Mouse (Mus musculus): ENCODE measurements around the gene Zfp414. TPM values are rescaled to one million over a fixed set of nuclear protein-coding genes. Genes with fewer than 3 reads are reported as not detected.

Zfp414 gene
- total and polyA plus RNA-seq, 2 experiments from 2014 or later, result 65.1 to 70.9 TPM

DNA sequence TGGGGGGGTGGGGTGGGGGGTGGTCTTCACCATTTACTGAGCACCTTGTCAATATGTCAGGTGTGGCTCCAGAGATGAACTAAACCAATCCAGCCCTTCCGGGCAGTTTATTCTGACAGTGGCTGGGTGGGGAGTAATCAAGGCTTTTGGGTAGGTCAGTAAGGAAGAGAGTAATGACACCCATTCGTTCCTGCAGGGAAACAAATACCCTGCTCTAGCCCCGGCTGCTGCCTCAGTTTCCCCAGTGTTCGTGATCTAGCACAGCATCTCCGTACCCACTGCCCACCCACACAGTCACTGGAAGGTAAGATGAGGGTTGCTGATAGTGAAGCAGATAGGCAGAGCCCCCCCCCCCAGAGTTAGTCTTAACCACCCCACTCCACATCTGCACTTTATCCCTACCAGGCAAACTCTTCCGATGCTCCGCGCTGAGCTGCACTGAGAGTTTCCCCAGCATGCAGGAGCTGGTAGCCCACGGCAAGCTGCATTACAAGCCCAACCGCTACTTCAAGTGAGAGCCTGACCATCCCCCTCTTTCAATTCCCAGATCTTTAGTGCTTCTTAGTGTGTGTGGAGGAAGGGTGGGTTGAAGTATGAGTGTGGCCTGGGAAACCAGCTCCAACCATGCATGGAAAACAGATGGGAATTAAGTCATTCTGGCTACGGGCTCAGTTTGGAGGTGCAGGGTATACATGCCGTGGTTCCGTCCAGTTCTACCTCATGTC is 1.4 kb downstream of the Zfp414 start:
- Histone ChIP-seq H3K4me1 (ENCODE audit: insufficient read depth, low read length) (peaks cover 19% of the 10 kb centered on the region; the same call in 1 of the 2 replicates), H3K4me2 (ENCODE audit: low read depth, low read length) (peak overlapping the region; percentile 88; the same call in 1 of the 2 replicates), H3K36me3 (ENCODE audit: insufficient read depth, low read length) (no peaks in the 10 kb centered on the region), H3K9ac (replicated peaks; ENCODE audit: low read length) (no peak overlapping the region), H3K9me3 (ENCODE audit: low read length) (no peaks in the 10 kb centered on the region), H3K4me3 (ENCODE audit: low read length) (no peak overlapping the region), H3K27me3 (ENCODE audit: insufficient read depth, low read length) (no peaks in the 10 kb centered on the region), H3K27ac (peak overlapping the region; percentile 41; the same call in 1 of the 2 replicates)
- ATAC-seq, result no peak
- no peak for DNase-seq (ENCODE audit: low spot score)
- TF ChIP-seq CTCF (IDR thresholded peaks at IDR 0.05; ENCODE audit: low read depth), result no peak
- WGBS, result 80% methylated on average over 13 of the region's 13 CpGs

DNA sequence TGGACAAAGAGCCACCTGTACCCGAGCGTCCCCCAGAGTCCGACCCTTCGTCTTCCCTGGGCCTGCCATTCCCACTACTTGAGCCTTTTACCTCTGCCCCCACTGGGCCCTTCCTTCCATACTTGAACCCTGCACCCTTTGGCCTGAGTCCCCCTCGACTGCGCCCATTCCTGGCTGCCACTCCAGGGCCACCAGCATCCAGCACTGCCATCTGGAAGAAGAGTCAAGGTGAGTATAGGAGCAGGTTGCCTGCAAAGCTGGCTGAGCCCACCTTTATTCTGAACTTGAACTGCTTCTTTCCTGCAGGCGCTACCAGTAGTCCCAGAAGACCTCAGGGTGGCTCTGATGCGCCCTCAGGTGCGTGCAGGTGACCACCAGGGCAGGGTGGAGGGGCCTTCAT is 2.3 kb downstream of the Zfp414 start:
- H3K9ac ChIP-seq (replicated peaks; ENCODE audit: low read length), result no peak overlapping the region
- 92% methylated on average over 9 of the region's 9 CpGs for WGBS
- DNase-seq (ENCODE audit: low spot score) (no peak), ATAC-seq (no peak)
- H3K4me1 ChIP-seq (ENCODE audit: insufficient read depth, low read length), result peaks cover 19% of the 10 kb centered on the region; the same call in 1 of the 2 replicates
- H3K9me3 ChIP-seq (ENCODE audit: low read length), result no peaks in the 10 kb centered on the region
- H3K4me2 ChIP-seq (ENCODE audit: low read depth, low read length), result no peak overlapping the region
- TF ChIP-seq CTCF (IDR thresholded peaks at IDR 0.05; ENCODE audit: low read depth), result no peak
- H3K27ac ChIP-seq, result peak overlapping the region; percentile 60
- no peak overlapping the region for H3K4me3 ChIP-seq (ENCODE audit: low read length)
- H3K27me3 ChIP-seq (ENCODE audit: insufficient read depth, low read length), result no peaks in the 10 kb centered on the region
- H3K36me3 ChIP-seq (ENCODE audit: insufficient read depth, low read length), result no peaks in the 10 kb centered on the region

DNA sequence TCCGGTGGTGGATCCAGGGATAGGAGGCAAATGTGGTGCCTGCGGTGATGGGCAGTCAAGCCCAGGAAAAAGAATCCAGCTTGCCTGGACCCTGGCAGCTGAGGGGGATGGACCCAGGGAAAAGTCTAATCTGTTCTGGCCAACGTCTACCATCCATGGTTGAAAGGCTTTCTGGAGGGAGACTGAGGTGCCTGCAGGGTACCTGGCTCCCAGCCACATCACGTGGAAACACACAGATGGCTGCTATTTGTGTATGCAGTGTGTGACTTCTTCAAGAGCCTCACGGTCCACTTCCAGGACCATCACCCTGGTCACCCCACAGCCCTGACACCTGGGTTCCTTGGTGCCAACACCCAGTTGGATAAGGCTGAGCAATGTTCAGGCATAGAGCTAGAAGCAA is 2.9 kb downstream of the Zfp414 start:
- no peak overlapping the region for H3K4me3 ChIP-seq (ENCODE audit: low read length)
- no peaks in the 10 kb centered on the region for H3K27me3 ChIP-seq (ENCODE audit: insufficient read depth, low read length)
- no peaks in the 10 kb centered on the region for H3K36me3 ChIP-seq (ENCODE audit: insufficient read depth, low read length)
- DNase-seq (ENCODE audit: low spot score) (peak; percentile 77), ATAC-seq (peak; percentile 15; the same call in 1 of the 2 replicates)
- peaks cover 19% of the 10 kb centered on the region; the same call in 1 of the 2 replicates for H3K4me1 ChIP-seq (ENCODE audit: insufficient read depth, low read length)
- TF ChIP-seq CTCF (IDR thresholded peaks at IDR 0.05; ENCODE audit: low read depth), result no peak
- 0 out of 2 replicates have a peak overlapping the region, but pooled peaks have one; percentile 60 for H3K27ac ChIP-seq
- no peaks in the 10 kb centered on the region for H3K9me3 ChIP-seq (ENCODE audit: low read length)
- WGBS, result 56% methylated on average over 5 of the region's 5 CpGs
- no peak overlapping the region for H3K4me2 ChIP-seq (ENCODE audit: low read depth, low read length)
- H3K9ac ChIP-seq (replicated peaks; ENCODE audit: low read length), result no peak overlapping the region

DNA sequence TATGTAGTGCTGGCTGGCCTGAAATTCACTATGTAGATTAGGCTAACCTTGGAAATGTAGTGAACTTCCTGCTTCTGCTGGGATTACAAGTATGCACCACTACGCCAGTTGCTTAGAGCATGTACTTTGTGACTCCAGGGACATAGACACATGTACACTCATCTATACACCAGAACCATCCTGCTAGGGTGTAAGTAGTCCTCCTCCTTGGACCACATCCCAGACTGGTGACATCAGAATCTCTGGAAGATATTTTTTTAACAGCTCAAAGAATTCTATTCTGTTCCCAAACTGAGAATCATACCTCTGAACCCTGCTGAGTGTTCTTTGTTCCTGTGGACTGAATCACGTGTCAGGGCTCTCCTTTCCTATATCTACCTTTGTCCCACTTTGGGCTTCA is 8.1 kb downstream of the Zfp414 start:
- Histone ChIP-seq H3K9ac (replicated peaks; ENCODE audit: low read length) (no peak overlapping the region), H3K27me3 (ENCODE audit: insufficient read depth, low read length) (no peaks in the 10 kb centered on the region), H3K4me2 (ENCODE audit: low read depth, low read length) (no peak overlapping the region), H3K27ac (no peak overlapping the region), H3K4me1 (ENCODE audit: insufficient read depth, low read length) (no peaks in the 10 kb centered on the region), H3K4me3 (ENCODE audit: low read length) (no peak overlapping the region), H3K36me3 (ENCODE audit: insufficient read depth, low read length) (no peaks in the 10 kb centered on the region), H3K9me3 (ENCODE audit: low read length) (no peaks in the 10 kb centered on the region)
- TF ChIP-seq CTCF (IDR thresholded peaks at IDR 0.05; ENCODE audit: low read depth), result no peak
- WGBS, result 76% methylated on average over 2 of the region's 2 CpGs
- ATAC-seq, result no peak
- no peak for DNase-seq (ENCODE audit: low spot score)

DNA sequence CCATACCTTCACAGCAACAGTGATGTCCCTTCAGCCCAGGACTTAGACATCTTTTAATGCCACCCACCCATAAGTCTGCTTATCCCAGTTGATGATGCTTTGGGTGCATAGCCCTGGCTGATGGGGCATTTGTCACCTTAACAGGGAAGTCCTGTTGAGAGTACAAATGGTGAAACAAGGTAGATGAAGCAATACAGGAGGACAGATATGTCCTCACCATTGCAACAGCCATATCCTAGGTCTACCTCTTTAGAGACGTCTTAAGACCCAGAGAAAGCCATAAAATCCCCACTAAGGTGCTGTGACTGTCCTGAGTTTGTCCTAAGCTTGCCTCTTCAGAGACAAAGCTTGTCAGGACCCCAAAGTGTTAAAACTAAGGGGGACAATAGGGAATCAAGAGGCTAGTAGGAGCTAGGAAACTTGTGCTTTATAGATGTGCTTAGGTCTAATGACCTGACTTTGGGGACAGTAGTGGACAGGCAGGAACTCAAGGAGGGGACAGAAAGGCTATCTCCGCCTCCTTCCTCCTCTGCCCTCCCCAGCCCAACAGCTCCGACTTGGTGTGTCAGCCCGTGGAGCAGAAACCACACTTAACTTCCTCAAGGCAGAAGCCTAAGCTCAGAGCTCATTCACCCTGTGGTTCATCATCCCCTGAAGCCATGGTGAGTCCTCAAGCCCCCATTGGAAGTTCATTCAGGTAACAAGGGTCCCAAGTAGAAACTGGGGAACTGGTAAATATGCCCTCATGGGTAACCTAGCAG is 8.8 kb downstream of the Zfp414 start, which contains the start of gene Pram1:
TSS of gene Pram1 (plus strand) at position 541 of the 761 bp plus-strand sequence.
- WGBS, result 90% methylated on average over 4 of the region's 4 CpGs
- no peak for ATAC-seq
- Histone ChIP-seq H3K4me2 (ENCODE audit: low read depth, low read length) (no peak within 1 kb of the TSS), H3K9ac (replicated peaks; ENCODE audit: low read length) (no peak within 1 kb of the TSS), H3K36me3 (ENCODE audit: insufficient read depth, low read length) (no peaks in the 10 kb centered on the region), H3K4me1 (ENCODE audit: insufficient read depth, low read length) (no peaks in the 10 kb centered on the region), H3K4me3 (ENCODE audit: low read length) (no peak within 1 kb of the TSS), H3K27ac (no peak within 1 kb of the TSS), H3K27me3 (ENCODE audit: insufficient read depth, low read length) (no peaks in the 10 kb centered on the region), H3K9me3 (ENCODE audit: low read length) (no peaks in the 10 kb centered on the region)
- no peak for DNase-seq (ENCODE audit: low spot score)
- no peak for TF ChIP-seq CTCF (IDR thresholded peaks at IDR 0.05; ENCODE audit: low read depth)

DNA sequence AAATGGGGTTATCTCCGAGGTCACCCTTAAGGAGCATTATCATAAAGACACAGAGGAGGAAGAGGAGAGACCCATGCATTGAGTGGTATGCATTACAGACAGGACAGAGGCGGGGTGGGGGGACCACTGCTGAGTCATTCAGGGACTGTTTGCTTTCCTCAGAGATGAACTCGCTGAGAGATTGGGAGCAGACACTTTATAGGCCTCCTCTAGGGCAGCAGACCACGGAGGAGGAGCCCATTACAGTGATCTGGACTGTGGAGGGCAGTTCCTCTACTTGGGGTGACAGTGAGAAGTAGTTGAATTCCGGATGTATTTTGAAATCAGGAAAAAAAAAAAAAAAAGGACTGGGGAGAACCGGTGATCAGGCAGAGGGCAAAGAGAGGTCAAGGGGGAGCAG is 10.9 kb downstream of the Zfp414 start:
- ATAC-seq (no peak), DNase-seq (ENCODE audit: low spot score) (no peak)
- Histone ChIP-seq H3K9me3 (ENCODE audit: low read length) (no peaks in the 10 kb centered on the region), H3K9ac (replicated peaks; ENCODE audit: low read length) (no peak overlapping the region), H3K36me3 (ENCODE audit: insufficient read depth, low read length) (peaks cover 10% of the 10 kb centered on the region; the same call in 1 of the 2 replicates), H3K4me1 (ENCODE audit: insufficient read depth, low read length) (no peaks in the 10 kb centered on the region), H3K4me2 (ENCODE audit: low read depth, low read length) (no peak overlapping the region), H3K27ac (no peak overlapping the region), H3K4me3 (ENCODE audit: low read length) (no peak overlapping the region), H3K27me3 (ENCODE audit: insufficient read depth, low read length) (no peaks in the 10 kb centered on the region)
- 71% methylated on average over 6 of the region's 6 CpGs for WGBS
- no peak for TF ChIP-seq CTCF (IDR thresholded peaks at IDR 0.05; ENCODE audit: low read depth)

All from hindbrain, postnatal 0 days (tissue).